Mouse (Mus musculus): ENCODE results near the gene Abca7.

DNA sequence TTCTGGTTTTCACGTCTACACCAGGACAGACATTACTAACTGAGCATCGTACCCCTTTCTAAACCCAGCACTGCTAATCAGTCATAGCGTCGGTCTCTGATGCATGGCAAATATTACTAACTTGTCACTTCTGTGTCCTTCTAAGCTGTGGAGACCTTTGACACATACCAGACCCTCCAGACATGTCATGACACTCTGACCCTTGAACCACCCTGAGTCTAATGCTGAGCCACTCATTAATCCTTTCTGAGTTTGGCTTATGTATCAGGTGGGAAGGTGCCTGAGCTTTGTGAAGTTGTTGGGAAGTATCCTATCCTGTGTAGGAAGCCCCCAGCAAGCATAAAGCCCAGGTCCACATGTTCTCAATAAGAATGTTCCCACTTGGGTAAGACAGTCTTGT is 46.4 kb upstream of the Abca7 start:
- no peak for TF ChIP-seq POLR2A (IDR thresholded peaks at IDR 0.05; ENCODE audit: low read depth, low read length)
- TF ChIP-seq CTCF (IDR thresholded peaks at IDR 0.05; ENCODE audit: borderline replicate concordance, insufficient read depth, low read length): no peak

Measured in embryonic fibroblast, embryonic 13.5 days (primary cell).